Mouse (Mus musculus) kidney, postnatal 10 days (tissue): ENCODE data around the gene Hoxa3.

Experiments
- DNase-seq: peaks from one replicate; pipeline ENCODE4 v3.0.0; 2021; ENCODE audit warnings: mixed read lengths

Gene Hoxa3

DNA sequence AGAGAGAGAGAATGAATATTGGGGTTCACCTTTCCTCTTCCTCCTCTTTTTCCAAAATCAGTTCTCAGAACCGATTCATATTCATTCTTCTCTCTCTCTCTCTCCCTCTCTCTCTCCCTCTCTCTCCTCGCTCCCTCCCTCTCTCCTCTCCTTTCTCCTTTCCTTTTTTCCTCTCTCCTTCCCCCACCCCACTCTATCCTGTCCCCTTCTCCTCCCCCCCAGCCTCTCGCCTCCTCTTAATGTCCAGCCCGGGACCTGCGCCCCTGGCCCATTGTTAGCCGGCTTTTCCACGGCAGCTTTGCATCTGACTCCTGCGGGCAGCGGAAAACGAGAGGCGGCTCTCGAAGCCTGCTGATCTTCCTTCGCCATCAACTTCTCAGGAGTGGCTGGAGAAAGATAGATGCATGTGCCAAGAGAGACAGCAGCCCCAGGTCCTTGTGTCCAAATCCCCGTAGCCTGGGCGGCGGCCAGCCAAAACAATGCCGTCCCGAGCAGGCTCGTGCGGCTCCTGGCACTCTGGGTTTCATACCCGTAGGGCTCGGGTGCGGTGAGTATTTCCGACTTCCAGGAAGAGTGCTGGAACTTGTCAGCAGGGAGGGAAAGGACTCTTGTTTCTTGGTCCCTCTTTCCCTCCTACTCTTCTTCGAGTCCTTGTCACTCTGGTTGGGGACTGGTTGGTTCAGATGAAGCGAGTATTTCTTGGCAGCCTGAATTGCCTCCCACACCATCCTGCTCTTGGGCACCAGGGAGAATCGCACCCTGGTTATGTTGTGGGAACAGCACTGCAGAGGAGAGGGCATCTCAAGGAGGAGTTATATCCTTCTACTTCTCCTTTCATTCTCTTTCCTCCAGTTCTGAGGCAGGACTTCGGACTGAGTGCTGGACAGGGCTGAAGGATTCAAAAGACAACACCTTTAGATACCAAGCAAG is 47.4 kb downstream of the Hoxa3 start:
- DNase-seq = peak; percentile 68

DNA sequence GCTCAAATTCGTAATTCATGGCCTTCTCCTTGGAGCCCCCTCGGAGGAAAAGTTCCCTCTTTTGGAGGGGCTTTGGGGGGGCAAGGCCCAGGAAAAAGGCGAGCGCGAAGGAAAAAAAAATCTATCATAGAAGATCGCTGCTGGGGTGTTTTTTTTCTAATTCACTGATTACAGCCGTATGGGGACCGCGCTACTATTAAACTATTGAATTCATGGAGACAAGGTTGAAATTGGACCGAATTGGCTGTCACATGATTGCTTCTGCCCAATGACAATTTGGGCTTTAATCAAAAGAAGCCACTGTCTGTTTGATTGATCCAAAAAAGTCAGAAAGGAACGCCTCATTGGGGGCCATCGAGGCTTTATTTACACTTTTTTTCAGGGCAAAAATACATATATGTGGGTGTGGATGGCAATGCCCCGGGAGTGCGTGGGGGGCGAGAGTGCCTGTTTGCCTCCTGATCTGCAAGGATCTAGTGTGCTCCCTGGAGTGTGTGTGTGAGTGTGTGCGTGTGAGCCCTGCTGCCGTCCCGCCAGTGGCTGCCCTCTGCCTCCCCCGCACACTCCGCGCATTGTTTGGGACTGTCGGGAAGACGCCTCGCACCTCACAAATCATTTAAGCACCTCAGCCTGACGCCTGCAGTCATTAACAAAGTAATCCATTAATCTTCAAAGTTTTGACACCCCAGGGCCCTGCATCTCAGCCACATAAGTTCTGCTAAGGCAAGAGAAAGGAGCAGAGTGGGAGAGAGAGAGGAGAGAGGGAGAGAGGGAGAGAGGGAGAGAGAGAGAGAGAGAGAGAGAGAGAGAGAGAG is 48.3 kb downstream of the Hoxa3 start, which contains the start of gene Hoxa2:
Gene Hoxa2, minus strand, starts transcription at position 206 of the 815 bp plus-strand sequence.
- DNase-seq = peak; percentile 68

DNA sequence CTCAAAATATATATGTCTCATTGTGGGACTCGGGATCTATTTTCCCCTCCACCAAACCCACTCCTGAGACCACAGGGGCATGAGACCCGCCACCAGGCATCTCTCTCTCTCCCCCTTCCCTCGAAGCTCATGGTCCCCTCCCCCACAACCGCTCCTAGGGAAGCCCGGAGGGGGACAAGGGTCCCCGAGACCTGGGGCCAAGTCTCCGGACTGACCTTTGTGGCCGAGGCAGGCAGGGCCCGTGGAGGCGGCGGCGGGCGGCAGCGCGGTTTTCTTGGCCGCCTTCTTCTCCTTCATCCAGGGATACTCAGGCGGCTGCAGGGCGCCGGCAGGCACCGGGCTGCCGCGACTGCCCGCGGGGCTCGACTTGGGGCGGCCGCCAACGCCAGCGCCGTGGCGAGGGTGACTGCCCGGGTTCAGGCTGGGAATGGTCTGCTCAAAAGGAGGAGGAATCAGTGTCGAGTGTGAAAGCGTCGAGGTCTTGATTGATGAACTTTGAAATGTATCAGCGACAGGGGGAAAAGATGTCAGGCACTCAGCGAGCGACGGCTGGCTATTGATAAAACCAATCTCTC is 49.0 kb downstream of the Hoxa3 start:
- peak; percentile 63 for DNase-seq

DNA sequence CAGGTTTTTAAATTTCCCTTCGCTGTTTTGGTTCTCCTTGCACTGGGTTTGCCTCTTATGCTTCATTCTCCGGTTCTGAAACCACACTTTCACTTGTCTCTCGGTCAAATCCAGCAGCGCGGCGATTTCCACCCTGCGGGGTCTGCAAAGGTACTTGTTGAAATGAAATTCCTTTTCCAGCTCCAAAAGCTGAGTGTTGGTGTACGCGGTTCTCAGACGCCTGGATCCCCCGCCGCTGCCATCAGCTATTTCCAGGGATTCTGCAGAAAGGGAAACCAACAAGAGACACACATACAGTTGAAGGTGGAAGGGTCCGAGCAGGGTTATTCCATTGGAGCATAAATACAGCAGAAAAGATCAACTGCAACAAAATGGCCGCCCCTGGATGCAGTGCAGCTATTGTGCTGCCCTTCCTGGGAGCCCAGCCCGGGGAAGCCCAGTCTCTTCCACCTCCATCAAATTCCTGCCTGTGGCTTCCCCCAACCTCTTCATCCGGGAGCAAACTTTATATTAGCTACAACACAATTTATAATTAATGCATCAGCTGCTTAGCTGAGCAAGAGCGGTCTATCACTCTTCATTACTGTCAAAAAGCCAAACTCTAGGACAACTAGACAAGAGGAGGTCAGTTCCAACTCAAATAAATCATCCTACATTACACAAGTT is 49.6 kb downstream of the Hoxa3 start:
- DNase-seq = peak; percentile 53

DNA sequence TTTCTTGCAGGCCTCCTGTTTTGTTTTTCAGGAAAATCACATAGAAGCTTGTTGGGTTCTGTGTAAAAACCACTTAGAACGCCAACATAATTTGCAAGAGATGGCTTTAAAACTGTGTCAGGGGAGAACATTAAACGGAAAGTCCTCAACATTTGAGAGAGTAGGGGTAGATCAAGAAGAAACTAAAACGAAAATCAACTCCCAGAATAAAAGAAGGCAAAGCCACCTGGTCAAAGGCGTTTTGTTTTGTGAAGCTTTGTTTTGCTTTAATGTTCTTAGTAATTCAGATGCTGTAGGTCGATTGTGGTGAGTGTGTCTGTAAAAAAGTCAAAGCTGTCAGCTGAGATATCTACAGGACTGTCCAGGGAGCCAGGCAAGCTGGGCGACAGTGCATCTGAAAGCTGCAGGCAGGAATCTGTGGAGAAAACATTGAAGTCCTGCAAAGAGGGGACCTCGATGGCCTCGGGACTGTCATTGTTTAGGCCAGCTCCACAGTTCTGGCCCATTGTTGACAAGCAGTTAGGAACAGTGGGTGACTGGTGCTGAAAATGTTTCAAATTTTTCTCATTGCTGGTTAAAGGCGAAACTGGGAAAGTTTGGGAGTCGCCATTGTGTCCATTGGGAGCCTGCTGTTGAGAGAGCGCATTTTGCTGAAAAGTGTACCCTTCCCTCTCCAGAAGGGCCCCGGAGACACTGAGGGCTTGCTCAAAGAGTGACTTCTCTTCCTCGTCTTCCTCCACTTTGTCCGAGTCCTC is 50.3 kb downstream of the Hoxa3 start:
- peak; percentile 23 for DNase-seq

DNA sequence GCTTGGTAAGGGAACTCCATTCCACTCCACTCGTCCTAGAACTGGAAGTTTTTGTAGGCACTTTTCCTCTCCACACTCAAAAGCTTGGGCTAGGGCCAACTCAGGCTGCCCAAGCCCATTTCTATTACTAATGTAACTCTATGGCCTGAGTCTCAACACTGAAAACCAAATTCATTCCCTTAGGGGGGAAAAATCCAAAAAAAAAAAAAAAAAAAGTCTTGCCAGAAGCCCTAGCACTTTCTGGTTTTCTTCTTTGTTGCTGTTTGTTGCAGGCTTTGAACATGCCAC is 51.1 kb downstream of the Hoxa3 start:
- DNase-seq = peak; percentile 38

DNA sequence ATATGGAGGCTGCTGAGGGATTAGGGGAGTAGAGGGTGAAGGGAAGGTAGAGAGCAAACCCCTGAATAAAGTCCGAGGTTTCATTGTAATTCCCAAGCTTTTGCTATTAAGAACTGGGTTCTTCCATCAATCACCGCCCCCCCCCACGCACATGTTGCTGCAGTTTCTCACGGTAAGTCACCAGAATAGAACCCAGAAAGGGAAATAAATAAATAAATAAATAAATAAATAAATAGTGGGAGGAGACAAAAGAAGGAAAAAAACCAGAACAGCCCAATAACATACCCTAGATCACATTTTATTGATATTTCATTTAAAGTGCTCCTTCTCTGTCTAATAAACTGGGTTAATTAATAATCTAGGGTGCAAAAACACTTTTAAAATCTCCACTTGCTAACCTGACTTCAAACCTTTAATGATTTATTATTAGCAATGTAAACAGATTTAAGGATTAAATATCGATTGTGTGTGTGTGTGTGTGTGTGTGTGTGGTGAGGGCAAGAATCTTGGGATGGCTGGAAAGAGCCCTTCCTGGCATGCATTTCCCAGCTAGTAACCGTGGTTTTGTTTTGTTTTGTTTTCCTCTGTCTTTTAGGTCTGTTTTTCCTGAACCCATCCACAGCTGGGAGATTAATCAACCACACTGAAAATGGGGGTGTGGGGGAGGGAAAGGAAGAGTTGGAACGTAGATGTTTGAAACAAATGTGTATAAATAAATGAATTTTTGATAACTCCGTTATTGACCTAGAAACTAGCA is 51.6 kb downstream of the Hoxa3 start:
- DNase-seq = peak; percentile 57

DNA sequence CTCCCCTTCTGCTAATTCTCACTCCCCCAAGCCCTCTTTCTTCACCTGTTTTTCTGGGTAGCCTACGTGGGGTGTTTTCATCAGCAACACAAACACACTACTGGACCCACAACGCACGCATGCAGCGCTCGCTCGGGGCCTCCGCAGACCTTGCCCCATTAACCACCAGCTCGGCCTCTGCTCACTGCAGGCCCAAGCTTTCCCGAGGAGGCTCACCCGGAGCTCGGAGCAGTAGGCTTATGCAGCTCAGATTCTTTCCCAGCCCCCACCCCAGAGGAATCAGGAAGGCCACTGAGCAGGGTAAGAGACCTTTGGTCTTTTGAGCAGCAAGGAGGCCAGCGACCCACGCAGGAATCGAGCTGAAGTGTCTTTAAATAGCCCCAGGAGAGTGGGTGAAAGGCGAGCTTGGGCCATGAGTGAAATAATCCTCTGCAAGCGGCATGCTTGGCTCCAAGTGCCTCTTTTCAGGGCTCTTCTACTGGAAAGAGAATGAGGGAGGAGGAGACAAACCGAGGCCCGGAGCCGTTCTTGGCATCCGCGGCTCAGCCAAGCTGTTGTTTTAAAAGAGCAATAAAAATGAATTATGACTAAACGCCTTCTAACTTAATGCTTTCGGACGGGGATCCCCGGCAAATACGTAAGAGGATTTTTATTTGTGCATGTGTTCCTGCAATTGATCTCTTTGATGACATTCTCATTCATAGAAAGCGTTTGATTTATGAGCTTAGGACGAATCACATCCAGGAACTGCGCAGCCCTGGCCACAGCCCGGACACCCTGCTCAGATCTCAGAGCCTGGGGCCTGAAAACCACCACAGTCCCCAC is 52.4 kb downstream of the Hoxa3 start:
- peak; percentile 85 for DNase-seq

DNA sequence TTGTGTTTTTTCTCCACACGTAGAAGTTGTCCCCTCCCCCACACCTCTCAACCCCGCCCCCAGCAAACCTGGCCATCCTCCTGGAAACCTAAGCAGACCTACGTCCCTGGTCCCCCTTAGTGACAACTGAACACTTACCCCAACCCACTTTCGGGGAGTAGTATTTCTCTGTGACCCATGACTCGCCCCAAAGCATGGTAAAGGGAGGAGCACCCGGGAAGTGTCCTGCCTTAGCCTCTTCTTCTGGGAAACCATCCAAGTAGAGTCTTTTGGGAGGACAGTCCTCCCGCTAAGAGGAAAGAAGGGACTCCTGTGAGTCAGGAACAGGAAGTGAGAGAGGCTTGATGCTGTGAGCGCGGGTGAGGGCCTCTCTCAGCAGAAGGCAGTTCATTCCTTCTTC is 53.2 kb downstream of the Hoxa3 start:
- peak; percentile 58 for DNase-seq

DNA sequence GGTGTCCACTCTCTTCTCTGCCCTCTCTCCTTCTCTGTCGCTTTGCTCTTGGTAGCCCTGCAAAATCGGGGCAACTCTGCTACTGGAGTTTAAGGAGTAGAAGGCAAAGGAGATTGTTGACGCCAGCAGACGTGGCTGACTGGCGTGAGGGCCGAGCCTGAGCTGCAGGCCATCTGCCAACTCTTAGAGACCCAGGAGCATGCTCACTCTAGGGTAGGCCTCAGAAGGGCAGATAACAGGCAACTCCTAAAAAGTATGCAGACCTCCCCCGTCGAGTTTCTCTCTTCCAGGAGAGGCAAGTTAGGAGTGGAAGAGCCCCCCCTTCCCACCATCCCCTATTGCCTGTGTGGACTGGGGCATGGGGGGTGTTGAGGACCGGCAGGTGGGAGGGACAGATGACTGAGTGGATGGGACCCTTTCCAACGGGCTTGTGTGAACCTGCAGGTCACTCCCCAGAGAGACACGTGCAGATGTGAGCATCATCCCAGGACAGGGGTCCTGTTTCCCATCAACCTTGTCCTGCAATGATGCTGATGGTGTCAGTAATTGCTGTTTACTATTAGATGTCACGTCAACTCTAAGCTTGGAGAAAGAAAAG is 53.9 kb downstream of the Hoxa3 start:
- peak; percentile 69 for DNase-seq

DNA sequence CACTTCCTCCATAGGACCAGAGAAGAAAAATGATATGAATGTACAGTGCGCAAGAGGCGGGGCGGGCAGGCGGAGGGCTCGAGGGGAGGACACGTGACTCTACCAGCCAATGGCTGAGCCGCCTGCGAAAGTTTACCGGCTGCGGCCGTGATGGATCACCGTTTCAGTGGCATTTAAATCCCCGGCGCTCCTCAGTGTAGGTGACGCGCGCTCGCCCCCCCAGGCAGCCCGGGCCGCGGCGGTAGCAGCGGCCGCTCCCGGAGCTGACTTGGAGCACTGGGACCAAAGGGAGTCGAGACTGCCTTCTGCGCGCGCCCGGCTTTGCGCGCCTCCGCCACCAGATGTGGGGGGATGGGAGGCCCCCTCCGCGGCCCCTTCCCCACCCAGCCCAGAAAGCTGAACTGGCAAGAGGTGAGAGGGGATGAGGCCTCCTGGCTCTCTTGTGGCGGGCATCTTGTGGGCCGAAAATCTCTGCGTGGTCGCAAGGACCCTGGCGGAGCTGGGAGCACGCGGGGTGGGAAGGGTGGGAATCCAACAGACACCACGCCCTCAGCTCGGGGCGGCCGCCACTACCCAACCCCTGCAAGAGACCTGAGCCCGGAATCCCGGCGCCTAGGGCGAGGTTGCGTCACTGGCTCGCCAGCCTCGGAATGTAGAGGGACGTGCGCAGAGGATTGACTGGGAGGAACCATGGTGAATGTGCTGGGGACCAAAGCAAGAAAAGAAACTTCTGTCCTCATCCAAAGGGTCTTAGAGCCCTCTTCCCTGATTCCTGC is 54.7 kb downstream of the Hoxa3 start, which contains the start of gene Hoxa1:
Gene Hoxa1, minus strand, starts transcription at position 42 of the 776 bp plus-strand sequence.
- peak; percentile 91 for DNase-seq

DNA sequence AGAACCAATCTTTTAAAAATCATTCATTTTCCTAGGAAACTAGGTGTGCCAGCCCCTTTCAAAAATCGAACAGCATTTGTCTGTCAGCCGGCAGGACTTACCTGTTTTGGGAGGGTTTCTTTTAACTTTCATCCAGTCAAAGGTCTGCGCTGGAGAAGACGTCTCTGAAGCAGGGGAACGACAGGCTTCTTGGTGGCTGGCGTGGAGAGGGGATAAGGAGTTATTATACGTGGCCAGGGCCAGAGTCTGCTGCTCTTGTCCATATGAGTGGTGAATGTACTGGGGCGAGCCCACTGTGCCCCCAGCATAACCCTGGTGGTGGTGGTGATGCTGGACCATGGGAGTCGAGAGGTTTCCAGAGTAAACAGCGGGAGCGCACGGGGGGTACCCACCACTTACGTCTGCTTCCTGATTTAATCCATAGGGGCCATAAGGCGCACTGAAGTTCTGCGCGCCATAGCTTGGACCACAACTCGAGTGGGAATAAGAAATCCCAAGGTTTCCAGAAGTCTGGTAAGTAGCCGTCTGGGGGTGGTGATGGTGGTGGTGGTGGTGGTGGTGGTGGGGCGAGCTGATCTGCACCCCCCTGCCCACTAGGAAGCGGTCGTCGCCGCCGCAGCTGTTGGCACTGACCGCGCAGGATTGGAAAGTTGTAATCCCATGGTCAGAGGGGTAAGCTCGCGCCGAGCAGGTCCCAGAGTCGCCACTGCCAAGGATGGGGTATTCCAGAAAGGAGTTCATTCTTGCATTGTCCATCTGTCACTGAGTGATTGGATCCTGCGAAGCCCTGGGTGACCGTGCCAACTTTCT is 55.5 kb downstream of the Hoxa3 start:
- peak; percentile 14 for DNase-seq

DNA sequence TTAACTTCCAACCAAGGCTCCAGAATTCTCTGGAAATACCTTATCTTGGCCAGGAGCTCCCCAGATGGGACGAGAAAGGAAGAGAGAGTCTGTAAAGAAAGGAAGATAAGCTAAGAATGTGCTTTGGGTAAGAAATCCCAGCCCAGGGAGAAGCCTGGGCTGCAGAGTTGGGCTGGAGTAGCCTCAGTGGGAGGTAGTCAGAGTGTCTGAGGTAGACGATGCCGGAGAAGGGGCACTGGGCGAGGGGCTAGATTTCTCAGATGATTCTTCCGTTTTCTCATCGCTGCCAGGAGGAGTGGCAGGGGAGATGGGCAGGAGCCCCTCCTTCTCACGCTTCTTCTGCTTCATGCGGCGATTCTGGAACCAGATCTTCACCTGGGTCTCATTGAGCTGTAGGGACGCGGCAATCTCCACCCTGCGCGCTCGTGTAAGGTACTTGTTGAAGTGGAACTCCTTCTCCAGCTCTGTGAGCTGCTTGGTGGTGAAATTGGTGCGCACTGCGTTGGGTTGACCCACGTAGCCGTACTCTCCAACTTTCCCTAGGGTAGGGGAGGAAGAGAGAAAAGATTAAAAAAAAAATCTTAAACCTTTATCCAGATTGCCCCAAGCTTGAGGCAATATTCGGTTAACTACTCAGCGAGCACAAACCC is 56.5 kb downstream of the Hoxa3 start:
- no peak for DNase-seq

DNA sequence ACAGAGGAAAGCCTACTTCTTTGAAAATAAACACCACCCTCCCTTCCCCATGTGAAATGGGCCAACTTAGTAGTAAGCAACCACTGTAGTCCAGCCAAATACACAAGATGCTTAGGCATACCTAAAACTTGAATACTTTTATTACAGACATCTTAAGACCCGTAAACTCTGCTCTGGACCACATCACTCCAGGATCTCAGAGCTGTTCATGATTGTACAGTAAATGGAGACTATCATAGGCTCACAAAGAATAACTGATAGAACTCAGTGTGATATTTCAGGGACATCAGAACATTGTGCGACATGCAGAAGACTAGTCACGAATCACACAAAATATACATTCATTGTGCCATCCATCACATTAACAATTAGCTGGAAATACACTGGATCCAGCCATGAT is 57.7 kb downstream of the Hoxa3 start:
- DNase-seq = no peak

DNA sequence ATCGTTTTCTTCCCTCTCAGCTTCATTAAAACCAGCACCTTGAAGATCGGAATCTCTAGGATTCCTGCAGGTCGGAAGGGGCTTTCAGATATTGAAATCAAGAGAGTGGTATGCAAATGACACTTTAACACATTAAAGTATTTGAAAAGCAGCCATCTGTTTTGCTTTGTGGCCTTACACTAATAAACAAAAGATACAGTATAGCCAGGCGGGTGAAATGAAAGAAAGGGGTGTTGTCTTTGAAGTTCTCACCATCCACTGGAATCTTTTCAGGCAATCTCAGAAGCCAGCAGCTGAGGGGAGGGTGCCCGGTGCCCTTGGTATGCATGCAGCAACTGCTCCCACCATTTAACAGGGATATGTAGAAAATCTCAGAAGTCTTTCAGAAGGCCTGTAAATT is 59.1 kb downstream of the Hoxa3 start:
- DNase-seq = no peak

DNA sequence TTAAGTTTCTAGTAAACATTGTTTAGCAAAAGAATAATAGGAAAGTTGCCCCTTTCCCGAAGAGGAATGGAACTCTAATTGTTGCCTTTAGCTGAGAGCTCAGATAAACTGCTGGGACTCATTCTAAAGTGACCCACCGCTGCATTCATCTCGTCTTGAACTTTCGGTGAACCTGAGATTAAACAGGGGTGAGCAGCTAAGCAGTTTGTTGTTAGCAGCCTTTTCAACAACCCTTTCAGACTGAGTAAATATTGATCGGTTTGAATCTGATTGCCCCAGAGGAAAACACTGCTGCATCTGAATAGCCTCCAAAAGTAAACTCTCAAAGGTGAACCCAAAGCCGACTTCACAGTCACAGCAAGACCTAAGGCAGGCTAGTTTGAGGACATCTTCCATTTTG is 59.9 kb downstream of the Hoxa3 start:
- DNase-seq = no peak
